Mouse (Mus musculus) hindbrain, embryonic 14.5 days (tissue): ENCODE results near the gene Nsg1. TPM values are rescaled to one million over a fixed set of nuclear protein-coding genes. Genes with fewer than 3 reads are reported as not detected.

ENCODE experiments used
- ATAC-seq: fragments of 200-750 bp; cut with Nextera tagmentation; 2 replicates; pipeline ENCODE4 v1.8.0; 2017; ENCODE audit warnings: moderate number of reproducible peaks, mild to moderate bottlenecking, moderate TSS enrichment, moderate library complexity; ENCODE audit not compliant: low FRiP score
- DNase-seq: peaks from one replicate; pipeline ENCODE4 v3.0.0-alpha.2; 2015; ENCODE audit warnings: low spot score
- H3K27ac ChIP-seq: fragments of 300-500 bp; sonication (generic); 2 replicates; pipeline ENCODE4 v1.5.1; 2014; ENCODE audit warnings: mild to moderate bottlenecking, moderate library complexity
- H3K27me3 ChIP-seq: fragments of 300-500 bp; sonication (generic); 2 replicates; pipeline ENCODE4 v1.6.1; 2014; ENCODE audit warnings: mild to moderate bottlenecking, low read length, mixed read lengths; ENCODE audit not compliant: control insufficient read depth, insufficient read depth
- H3K36me3 ChIP-seq: fragments of 300-500 bp; sonication (generic); replicated peaks from 2 replicates; pipeline ENCODE4 v1.6.1; 2014; ENCODE audit not compliant: control insufficient read depth, insufficient read depth
- H3K4me1 ChIP-seq: fragments of 300-500 bp; sonication (generic); replicated peaks from 2 replicates; pipeline ENCODE4 v1.6.1; 2014; ENCODE audit warnings: antibody characterized with exemption, low read length, mixed read lengths; ENCODE audit not compliant: control insufficient read depth, insufficient read depth
- H3K4me2 ChIP-seq: fragments of 300-500 bp; sonication (generic); replicated peaks from 2 replicates; pipeline ENCODE4 v1.6.1; 2014; ENCODE audit warnings: mild to moderate bottlenecking, moderate library complexity
- H3K4me3 ChIP-seq: fragments of 300-500 bp; sonication (generic); replicated peaks from 2 replicates; pipeline ENCODE4 v1.5.1; 2014; ENCODE audit warnings: mild to moderate bottlenecking, low read length
- H3K9ac ChIP-seq: fragments of 300-500 bp; sonication (generic); 2 replicates; pipeline ENCODE4 v1.6.1; 2014
- H3K9me3 ChIP-seq: fragments of 300-500 bp; sonication (generic); 2 replicates; pipeline ENCODE4 v1.6.1; 2016; ENCODE audit warnings: low read length; ENCODE audit not compliant: control insufficient read depth
- WGBS: fragments of 180-500 bp; shearing (Covaris S2); extraction: QIAGEN DNeasy Blood & Tissue Kit; methylation state at CpG from one replicate; pipeline ENCODE4 v1.1.7; 2014; 5-methylcytosine and 5-hydroxymethylcytosine counted together
- polyA plus RNA-seq: library from polyadenylated mRNA; unstranded; fragments of >200 nt; fragmentation: Nextera tagmentation; extraction: Ambion mirVana; gene quantifications from 2 replicates; pipeline ENCODE4 v1.2.1, GENCODE M21; 2014

Gene Nsg1
- polyA plus RNA-seq, 1 experiment from 2014 or later: 311 TPM

DNA sequence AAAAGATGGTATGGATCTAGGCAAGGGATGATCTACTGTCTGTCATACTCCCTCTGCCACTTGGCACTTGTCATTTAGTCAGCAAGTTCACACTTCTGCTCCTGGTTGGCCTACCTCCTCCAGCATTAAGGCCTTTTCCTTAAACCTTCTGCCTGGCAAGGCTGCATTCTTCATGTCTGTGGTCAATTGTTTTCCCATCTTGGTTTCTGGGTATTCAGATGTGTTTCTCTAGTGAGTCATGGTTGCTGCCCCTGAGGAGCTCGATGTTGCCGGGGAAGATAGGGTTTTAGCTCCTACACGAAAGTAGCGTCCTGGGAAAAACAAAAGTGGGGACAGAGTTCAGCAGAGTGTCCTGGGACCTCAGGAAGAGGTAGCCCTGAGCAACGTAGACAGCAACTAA is 40.4 kb downstream of the Nsg1 start:
- Histone ChIP-seq H3K4me3 (no peak overlapping the region), H3K4me2 (no peak overlapping the region), H3K36me3 (peaks cover 25% of the 10 kb centered on the region), H3K9me3 (no peaks in the 10 kb centered on the region), H3K4me1 (no peaks in the 10 kb centered on the region), H3K27me3 (no peaks in the 10 kb centered on the region), H3K9ac (no peak overlapping the region), H3K27ac (no peak overlapping the region)
- no peak for DNase-seq
- ATAC-seq: no peak
- WGBS: 90% methylated on average over 5 of the region's 5 CpGs

- ATAC-seq (no peak), DNase-seq (no peak)
- 70% methylated on average over 1 of the region's 1 CpGs for WGBS
- H3K27ac ChIP-seq: no peak overlapping the region
- no peak overlapping the region for H3K4me2 ChIP-seq
- no peak overlapping the region for H3K4me3 ChIP-seq
- H3K9ac ChIP-seq: no peak overlapping the region
- no peaks in the 10 kb centered on the region for H3K27me3 ChIP-seq
- no peaks in the 10 kb centered on the region for H3K9me3 ChIP-seq
- H3K4me1 ChIP-seq: no peaks in the 10 kb centered on the region
- H3K36me3 ChIP-seq: peaks cover 18% of the 10 kb centered on the region
Observed at GRCm38 (mm10) chr5:38117056-38117455, 42.7 kb downstream of the Nsg1 start.

DNA sequence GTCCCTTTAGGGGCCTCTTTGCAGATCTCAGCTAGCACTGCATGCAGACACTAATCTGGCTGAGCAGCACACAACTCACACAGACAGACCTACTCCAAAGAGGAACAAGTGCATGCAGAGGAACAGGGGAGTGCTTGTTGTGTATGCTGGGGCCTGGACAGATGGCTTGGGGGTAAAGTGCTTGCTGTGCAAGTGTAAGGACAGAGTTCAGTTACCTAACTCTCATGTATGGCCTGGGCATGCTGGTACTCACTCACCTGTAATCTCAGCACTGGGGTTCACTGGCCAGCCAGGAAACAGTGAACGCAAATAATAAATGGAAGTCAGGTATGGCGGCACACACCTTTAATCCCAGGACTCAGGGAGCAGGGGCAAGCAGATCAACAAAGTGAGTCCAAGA is 45.2 kb downstream of the Nsg1 start:
- no peak overlapping the region for H3K4me3 ChIP-seq
- H3K9me3 ChIP-seq: no peaks in the 10 kb centered on the region
- 96% methylated on average over 2 of the region's 2 CpGs for WGBS
- H3K36me3 ChIP-seq: peaks cover 21% of the 10 kb centered on the region
- H3K9ac ChIP-seq: no peak overlapping the region
- no peaks in the 10 kb centered on the region for H3K4me1 ChIP-seq
- ATAC-seq (no peak), DNase-seq (no peak)
- no peak overlapping the region for H3K27ac ChIP-seq
- no peak overlapping the region for H3K4me2 ChIP-seq
- H3K27me3 ChIP-seq: no peaks in the 10 kb centered on the region

GRCm38 (mm10) chr5:38106807-38107206 is 52.9 kb downstream of the Nsg1 start:
- Histone ChIP-seq H3K9me3 (no peaks in the 10 kb centered on the region), H3K4me2 (no peak overlapping the region), H3K27ac (peak overlapping the region; percentile 46; the same call in 1 of the 2 replicates), H3K36me3 (peaks cover 30% of the 10 kb centered on the region), H3K27me3 (no peaks in the 10 kb centered on the region), H3K4me3 (no peak overlapping the region), H3K4me1 (no peaks in the 10 kb centered on the region), H3K9ac (no peak overlapping the region)
- DNase-seq: no peak
- 91% methylated on average over 10 of the region's 10 CpGs for WGBS
- ATAC-seq: no peak

DNA sequence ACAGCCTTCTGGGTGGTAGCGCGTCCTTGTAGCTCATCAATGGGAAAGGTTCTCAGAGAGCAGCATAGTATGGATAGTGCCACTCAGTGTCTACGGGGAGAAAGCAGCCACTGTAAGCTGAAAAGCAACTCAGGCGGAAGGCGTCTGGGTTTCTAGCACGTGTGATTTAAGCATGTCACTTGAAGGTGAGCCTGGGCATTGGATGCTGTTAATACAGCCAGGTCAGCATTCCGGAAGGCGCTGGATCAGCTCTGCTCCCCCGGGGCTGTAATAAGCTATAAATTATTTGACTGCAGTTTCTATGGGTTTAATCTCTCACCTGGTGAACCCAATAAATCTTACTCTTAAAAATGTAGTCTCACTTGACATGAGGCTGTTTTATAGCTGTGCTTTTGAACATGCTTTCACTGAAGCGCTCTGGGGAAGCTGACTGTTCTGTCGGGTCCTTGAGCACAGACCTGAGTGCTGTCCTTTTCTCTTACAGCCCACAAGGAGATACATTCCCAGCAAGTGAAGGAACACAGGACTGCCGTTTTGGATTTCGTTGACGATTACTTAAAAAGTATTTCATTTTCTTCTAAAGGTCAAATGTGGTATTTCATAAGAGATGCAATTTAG is 53.5 kb downstream of the Nsg1 start:
- Histone ChIP-seq H3K4me1 (no peaks in the 10 kb centered on the region), H3K4me3 (no peak overlapping the region), H3K4me2 (no peak overlapping the region), H3K36me3 (peaks cover 30% of the 10 kb centered on the region), H3K9me3 (no peaks in the 10 kb centered on the region), H3K27me3 (no peaks in the 10 kb centered on the region), H3K27ac (0 out of 2 replicates have a peak overlapping the region, but pooled peaks have one; percentile 46), H3K9ac (no peak overlapping the region)
- 83% methylated on average over 14 of the region's 14 CpGs for WGBS
- DNase-seq (no peak), ATAC-seq (peak; percentile 46; the same call in 1 of the 2 replicates)

- Histone ChIP-seq H3K36me3 (peaks cover 23% of the 10 kb centered on the region), H3K27ac (no peak overlapping the region), H3K4me2 (no peak overlapping the region), H3K27me3 (no peaks in the 10 kb centered on the region), H3K9ac (no peak overlapping the region), H3K9me3 (no peaks in the 10 kb centered on the region), H3K4me1 (no peaks in the 10 kb centered on the region), H3K4me3 (no peak overlapping the region)
- no peak for ATAC-seq
- DNase-seq: no peak
- 85% methylated on average over 2 of the region's 2 CpGs for WGBS
Observed at GRCm38 (mm10) chr5:38102945-38103344, 56.8 kb downstream of the Nsg1 start.

DNA sequence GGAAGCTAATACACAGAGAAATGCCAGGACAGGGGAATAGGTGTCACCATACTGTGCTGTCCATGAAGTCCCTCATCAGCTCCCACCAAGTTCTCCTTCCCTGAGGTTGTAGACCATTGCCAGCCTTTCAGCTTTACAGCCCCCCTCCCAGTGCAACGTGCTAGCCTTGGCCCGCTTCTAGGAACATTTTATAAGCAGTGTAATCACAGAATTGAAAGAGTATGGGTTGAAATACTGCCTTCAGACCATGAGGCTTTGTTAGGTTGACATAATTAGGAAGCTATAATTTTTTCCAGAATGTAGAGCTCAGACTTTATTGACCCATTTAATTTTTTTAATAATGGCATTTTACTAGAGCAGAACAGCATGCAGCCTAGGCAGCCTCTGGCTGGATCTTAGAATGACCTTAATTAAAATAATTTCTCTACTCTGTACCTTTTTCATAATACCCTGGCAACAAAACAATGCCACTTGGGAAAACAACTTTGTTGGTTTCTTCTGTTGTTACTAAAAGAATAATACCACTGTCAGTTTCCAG is 60.5 kb downstream of the Nsg1 start:
- no peak for DNase-seq
- Histone ChIP-seq H3K9me3 (no peaks in the 10 kb centered on the region), H3K27ac (no peak overlapping the region), H3K27me3 (no peaks in the 10 kb centered on the region), H3K9ac (no peak overlapping the region), H3K36me3 (no peaks in the 10 kb centered on the region), H3K4me2 (no peak overlapping the region), H3K4me1 (no peaks in the 10 kb centered on the region), H3K4me3 (no peak overlapping the region)
- WGBS: 80% methylated on average over 2 of the region's 2 CpGs
- no peak for ATAC-seq

GRCm38 (mm10) chr5:38097501-38098093 is 62.1 kb downstream of the Nsg1 start:
- DNase-seq (peak; percentile 73), ATAC-seq (no peak)
- H3K4me3 ChIP-seq: no peak overlapping the region
- H3K9ac ChIP-seq: no peak overlapping the region
- H3K9me3 ChIP-seq: no peaks in the 10 kb centered on the region
- 71% methylated on average over 4 of the region's 4 CpGs for WGBS
- H3K4me1 ChIP-seq: no peaks in the 10 kb centered on the region
- no peaks in the 10 kb centered on the region for H3K36me3 ChIP-seq
- H3K27ac ChIP-seq: no peak overlapping the region
- no peak overlapping the region for H3K4me2 ChIP-seq
- H3K27me3 ChIP-seq: no peaks in the 10 kb centered on the region

- 91% methylated on average over 2 of the region's 2 CpGs for WGBS
- Histone ChIP-seq H3K9ac (no peak overlapping the region), H3K9me3 (no peaks in the 10 kb centered on the region), H3K4me2 (no peak overlapping the region), H3K4me3 (no peak overlapping the region), H3K27me3 (no peaks in the 10 kb centered on the region), H3K27ac (no peak overlapping the region), H3K36me3 (no peaks in the 10 kb centered on the region), H3K4me1 (no peaks in the 10 kb centered on the region)
- DNase-seq (no peak), ATAC-seq (no peak)
Observed at GRCm38 (mm10) chr5:38094331-38094730, 65.4 kb downstream of the Nsg1 start.
